Mouse (Mus musculus): ENCODE data around the gene Hdgfl3.

- TF ChIP-seq EP300 (IDR thresholded peaks at IDR 0.05; ENCODE audit: low read depth) (no peak), CTCF (IDR thresholded peaks at IDR 0.05; ENCODE audit: low read depth) (no peak)
These were observed 58.9 kb downstream of the Hdgfl3 start for GRCm38 (mm10) chr7:81875372-81875771.

All from heart, postnatal 0 days (tissue).